Mouse (Mus musculus): ENCODE data around the gene Rexo4. TPM values are rescaled to one million over a fixed set of nuclear protein-coding genes. Genes with fewer than 3 reads are reported as not detected.

The Rexo4 gene
- 10 to 100 TPM; 10.5 to 15.1 (median 13.1) TPM for total RNA-seq (2022)

- DNase-seq (ENCODE audit: low spot score): peak; percentile 94
These were observed at the start of gene Rexo4 for GRCm38 (mm10) chr2:26963923-26964723. Gene Rexo4 (minus strand): TSS chr2:26964386.

GRCm38 (mm10) chr2:27009714-27010244, 45.6 kb upstream of the Rexo4 start, which contains the start of gene Cacfd1:
Gene Cacfd1 (plus strand): TSS chr2:27009926.
- DNase-seq (ENCODE audit: low spot score): peak; percentile 86

GRCm38 (mm10) chr2:27007701-27008100, 43.5 kb upstream of the Rexo4 start:
- DNase-seq (ENCODE audit: low spot score): no peak

GRCm38 (mm10) chr2:27006255-27006654, 42.1 kb upstream of the Rexo4 start:
- no peak for DNase-seq (ENCODE audit: low spot score)

GRCm38 (mm10) chr2:26997993-26998392, 33.8 kb upstream of the Rexo4 start:
- DNase-seq (ENCODE audit: low spot score): no peak

GRCm38 (mm10) chr2:26997498-26997897, 33.3 kb upstream of the Rexo4 start:
- DNase-seq (ENCODE audit: low spot score): no peak

- no peak for DNase-seq (ENCODE audit: low spot score)
These were observed 29.8 kb upstream of the Rexo4 start for GRCm38 (mm10) chr2:26993936-26994335.

GRCm38 (mm10) chr2:26984640-26985039, 20.5 kb upstream of the Rexo4 start:
- no peak for DNase-seq (ENCODE audit: low spot score)

GRCm38 (mm10) chr2:26984179-26984578, 20.0 kb upstream of the Rexo4 start:
- no peak for DNase-seq (ENCODE audit: low spot score)

- no peak for DNase-seq (ENCODE audit: low spot score)
These were observed 16.2 kb upstream of the Rexo4 start for GRCm38 (mm10) chr2:26980361-26980760.

GRCm38 (mm10) chr2:26973960-26974359, 9.8 kb upstream of the Rexo4 start:
- no peak for DNase-seq (ENCODE audit: low spot score)

GRCm38 (mm10) chr2:26973116-26973515, 8.9 kb upstream of the Rexo4 start, which contains the start of gene Adamts13:
Gene Adamts13 (plus strand): TSS chr2:26973416.
- no peak for DNase-seq (ENCODE audit: low spot score)

GRCm38 (mm10) chr2:26967262-26967661, 3.1 kb upstream of the Rexo4 start:
- DNase-seq (ENCODE audit: low spot score): no peak

- DNase-seq (ENCODE audit: low spot score): no peak
These were observed 661 bp upstream of the Rexo4 start for GRCm38 (mm10) chr2:26964724-26965370.

- no peak for DNase-seq (ENCODE audit: low spot score)
These were observed 3.4 kb downstream of the Rexo4 start for GRCm38 (mm10) chr2:26960756-26961155.

GRCm38 (mm10) chr2:26957488-26957859, 6.7 kb downstream of the Rexo4 start:
- DNase-seq (ENCODE audit: low spot score): no peak

GRCm38 (mm10) chr2:26956811-26957487, 7.2 kb downstream of the Rexo4 start:
- no peak for DNase-seq (ENCODE audit: low spot score)

- no peak for DNase-seq (ENCODE audit: low spot score)
These were observed 9.3 kb downstream of the Rexo4 start for GRCm38 (mm10) chr2:26954735-26955395.

- no peak for DNase-seq (ENCODE audit: low spot score)
These were observed 11.3 kb downstream of the Rexo4 start for GRCm38 (mm10) chr2:26952866-26953265.

- DNase-seq (ENCODE audit: low spot score): no peak
These were observed 12.0 kb downstream of the Rexo4 start for GRCm38 (mm10) chr2:26952193-26952592.

GRCm38 (mm10) chr2:26951346-26951905, 12.8 kb downstream of the Rexo4 start:
- DNase-seq (ENCODE audit: low spot score): no peak
